Mouse (Mus musculus): ENCODE data around the gene S1pr1. TPM values are rescaled to one million over a fixed set of nuclear protein-coding genes. Genes with fewer than 3 reads are reported as not detected.

Gene S1pr1
- total RNA-seq, 2 experiments from 2014 or later, result 16.8 to 25.6 TPM

DNA sequence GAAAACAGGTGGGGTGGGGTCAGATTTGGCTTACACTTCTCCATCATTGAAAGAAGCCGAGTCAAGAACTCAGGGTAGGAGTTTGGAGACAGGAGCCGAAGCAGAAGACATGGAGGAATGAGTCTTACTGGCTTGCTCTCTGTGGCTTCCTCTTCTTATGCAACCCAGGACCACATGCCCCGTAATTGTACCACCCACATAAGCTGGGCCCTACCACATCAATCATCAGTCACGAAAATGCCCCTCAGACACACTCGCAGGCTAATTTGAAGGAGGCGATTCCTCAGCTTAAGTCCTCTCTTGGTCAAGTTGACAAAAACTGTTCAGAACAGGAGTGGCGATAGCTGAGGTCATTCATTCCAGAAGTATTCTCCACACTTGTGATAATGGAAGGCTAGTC lies 35.9 kb downstream of the S1pr1 start:
- no peak for DNase-seq (ENCODE audit: low spot score in 2 of 2)

GRCm38 (mm10) chr3:115675546-115676535 lies 39.0 kb downstream of the S1pr1 start:
- no peak for DNase-seq (ENCODE audit: low spot score in 2 of 2)

- DNase-seq (ENCODE audit: low spot score in 2 of 2), result no peak
Measured at GRCm38 (mm10) chr3:115674665-115675064, 40.2 kb downstream of the S1pr1 start.

GRCm38 (mm10) chr3:115673663-115674157 lies 41.2 kb downstream of the S1pr1 start:
- DNase-seq (ENCODE audit: low spot score in 2 of 2), result no peak

GRCm38 (mm10) chr3:115672965-115673662 lies 41.8 kb downstream of the S1pr1 start:
- DNase-seq (ENCODE audit: low spot score in 2 of 2), result no peak

DNA sequence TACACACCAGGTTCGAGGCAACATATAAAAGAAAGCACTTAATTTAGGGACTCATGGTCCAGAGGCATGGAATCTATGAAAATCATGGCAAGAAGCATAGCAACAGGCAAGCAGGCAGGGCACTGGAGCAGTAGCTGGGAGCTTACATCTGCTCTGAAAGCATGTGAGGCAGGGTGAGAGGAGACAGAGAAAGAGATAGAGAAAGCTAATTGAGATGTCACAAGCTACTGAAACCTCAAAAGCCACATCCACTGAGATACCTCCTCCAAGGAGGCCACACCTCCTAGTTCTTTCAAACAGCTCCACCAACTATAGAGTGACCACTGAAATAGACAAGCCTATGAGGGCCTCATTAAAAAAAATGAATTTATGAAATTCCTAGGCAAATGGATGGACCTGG lies 45.6 kb downstream of the S1pr1 start:
- DNase-seq (ENCODE audit: low spot score in 2 of 2), result no peak

- DNase-seq (ENCODE audit: low spot score in 2 of 2), result no peak
Measured at GRCm38 (mm10) chr3:115667182-115667581, 47.7 kb downstream of the S1pr1 start.

DNA sequence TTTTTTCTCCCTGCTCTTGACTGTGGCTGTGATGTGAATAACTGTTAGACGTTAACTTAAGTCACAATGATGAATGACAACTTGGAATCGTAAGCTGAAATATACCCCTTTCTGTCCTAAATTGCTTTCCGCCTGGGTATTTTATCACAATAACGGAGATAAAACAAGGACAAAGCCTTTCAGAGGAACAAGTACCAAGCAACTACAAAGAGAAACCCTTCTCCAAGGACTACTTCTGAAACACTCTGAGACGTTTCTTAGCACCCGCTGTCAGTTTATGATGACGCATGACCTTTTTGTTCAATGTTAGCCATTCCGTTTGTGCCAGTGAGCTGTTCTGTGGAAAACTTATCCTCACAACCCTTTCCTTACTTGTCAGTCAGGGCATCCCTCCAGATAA lies 48.3 kb downstream of the S1pr1 start:
- DNase-seq (ENCODE audit: low spot score in 2 of 2), result no peak

DNA sequence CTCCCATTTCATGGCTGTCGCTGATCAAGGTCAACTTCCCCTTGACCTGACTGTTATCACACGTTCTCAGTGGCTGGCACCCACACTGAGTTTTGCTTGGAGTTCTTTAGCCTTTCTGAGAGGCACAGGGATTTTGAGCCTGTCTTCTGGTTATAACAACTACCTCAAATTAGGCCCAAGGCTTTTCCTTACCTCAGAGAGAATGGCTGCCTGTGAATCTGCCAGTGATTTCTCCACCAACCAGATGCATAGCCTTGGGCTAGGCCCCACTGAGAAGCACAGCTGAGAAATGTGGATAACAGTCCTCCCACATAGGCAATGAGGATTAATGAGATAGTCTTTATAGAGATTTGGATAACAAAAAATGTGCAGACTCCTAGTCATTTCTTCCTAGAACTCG lies 50.4 kb downstream of the S1pr1 start:
- DNase-seq (ENCODE audit: low spot score in 2 of 2), result no peak

GRCm38 (mm10) chr3:115660701-115661460 lies 54.0 kb downstream of the S1pr1 start:
- DNase-seq (ENCODE audit: low spot score in 2 of 2), result peak; percentile 57 to 65

Other genes with a start within 250 kb of the S1pr1 start
- 10 to 100 TPM; 16.1 to 17.0 TPM for gene Dph5, start 172.8 kb upstream of the S1pr1 start, total RNA-seq (2021)